Mouse (Mus musculus) MEL (cell line): Measurements from ENCODE around the gene Itpk1. TPM values are rescaled to one million over a fixed set of nuclear protein-coding genes. Genes with fewer than 3 reads are reported as not detected.

Source experiments
- DNase-seq: peaks from one replicate; pipeline ENCODE4 v3.0.0; 2011; ENCODE audit warnings: low read depth, low spot score
- H3K27ac ChIP-seq: 2 replicates; pipeline ENCODE4 v1.5.1; 2012; ENCODE audit warnings: low read depth, mild to moderate bottlenecking, control low read depth, low read length, moderate library complexity; ENCODE audit not compliant: control insufficient read depth
- H3K27me3 ChIP-seq, 2 experiments: fragments of 150-350 bp in 1 of 2; sonication (generic) in 1 of 2; 2 replicates each; pipeline ENCODE4 v1.6.1; 2012; ENCODE audit warnings: low read length in 2 of 2, mild to moderate bottlenecking in 2 of 2, improper control_type of control experiment in 1 of 2, moderate library complexity in 1 of 2; ENCODE audit not compliant: insufficient read depth in 2 of 2, control insufficient read depth in 1 of 2
- H3K36me3 ChIP-seq, 2 experiments: 2 replicates each; pipeline ENCODE4 v1.6.1; 2012 to 2014; ENCODE audit warnings: low read length in 2 of 2, improper control_type of control experiment in 1 of 2, inconsistent platforms in 1 of 2, mild to moderate bottlenecking in 1 of 2; ENCODE audit not compliant: insufficient read depth in 2 of 2, control insufficient read depth in 1 of 2
- H3K4me1 ChIP-seq, 2 experiments: fragments of 150-350 bp in 1 of 2; sonication (generic) in 1 of 2; 2 replicates each; pipeline ENCODE4 v1.6.1; 2012; ENCODE audit warnings: low read length in 2 of 2, improper control_type of control experiment in 1 of 2, mild to moderate bottlenecking in 1 of 2; ENCODE audit not compliant: insufficient read depth in 2 of 2, control insufficient read depth in 1 of 2
- H3K4me3 ChIP-seq, 2 experiments: fragments of 150-350 bp in 1 of 2; sonication (generic) in 1 of 2; 2 replicates each; pipeline ENCODE4 v1.5.1; 2012; ENCODE audit warnings: low read depth in 2 of 2, low read length in 2 of 2, mild to moderate bottlenecking in 2 of 2, moderate library complexity in 2 of 2, control low read depth in 1 of 2, improper control_type of control experiment in 1 of 2; ENCODE audit not compliant: control insufficient read depth in 1 of 2, insufficient read depth in 1 of 2
- H3K79me2 ChIP-seq: 2 replicates; pipeline ENCODE4 v1.6.1; 2012; ENCODE audit warnings: mild to moderate bottlenecking, low read length, moderate library complexity; ENCODE audit not compliant: control insufficient read depth, poor library complexity, insufficient read depth
- H3K9ac ChIP-seq: 2 replicates; pipeline ENCODE4 v1.6.1; 2012; ENCODE audit warnings: low read depth, mild to moderate bottlenecking, control low read depth, low read length, moderate library complexity; ENCODE audit not compliant: control insufficient read depth, poor library complexity, severe bottlenecking
- H3K9me3 ChIP-seq: fragments of 150-350 bp; sonication (generic); replicated peaks from 2 replicates; pipeline ENCODE4 v1.6.1; 2012; ENCODE audit warnings: mild to moderate bottlenecking, low read length, improper control_type of control experiment, moderate library complexity; ENCODE audit not compliant: insufficient read depth
- CHD2 ChIP-seq: IDR thresholded peaks from 2 replicates; pipeline ENCODE4 v1.6.1; 2011; ENCODE audit warnings: low read length, improper control_type of control experiment
- ELF1 ChIP-seq: IDR thresholded peaks from 2 replicates; pipeline ENCODE4 v1.6.1; 2014; ENCODE audit warnings: low read depth, mild to moderate bottlenecking, inconsistent platforms, low read length, improper control_type of control experiment, moderate library complexity
- EP300 ChIP-seq, 2 experiments: IDR thresholded peaks; 2 replicates each; pipeline ENCODE4 v1.6.1; 2011; ENCODE audit warnings: improper control_type of control experiment in 2 of 2, low read length in 2 of 2, low read depth in 1 of 2, mild to moderate bottlenecking in 1 of 2
- ETS1 ChIP-seq: IDR thresholded peaks from 2 replicates; pipeline ENCODE4 v1.6.1; 2012; ENCODE audit warnings: low read depth, mild to moderate bottlenecking, inconsistent platforms, low read length, improper control_type of control experiment, moderate library complexity
- GATA1 ChIP-seq: IDR thresholded peaks from 2 replicates; pipeline ENCODE4 v1.6.1; 2011; ENCODE audit warnings: low read depth, low read length, improper control_type of control experiment
- MAFK ChIP-seq: IDR thresholded peaks from 2 replicates; pipeline ENCODE4 v1.6.1; 2011; ENCODE audit warnings: low read depth, mild to moderate bottlenecking, low read length, improper control_type of control experiment, borderline replicate concordance
- MAZ ChIP-seq: IDR thresholded peaks from 2 replicates; pipeline ENCODE4 v1.6.1; 2012; ENCODE audit warnings: low read depth, mild to moderate bottlenecking, inconsistent platforms, low read length, improper control_type of control experiment
- MXI1 ChIP-seq: IDR thresholded peaks from 2 replicates; pipeline ENCODE4 v1.6.1; 2011; ENCODE audit warnings: mild to moderate bottlenecking, low read depth, low read length, improper control_type of control experiment
- MYB ChIP-seq: IDR thresholded peaks from 2 replicates; pipeline ENCODE4 v1.6.1; 2011; ENCODE audit warnings: mild to moderate bottlenecking, low read depth, low read length, improper control_type of control experiment
- NELFE ChIP-seq: IDR thresholded peaks from 2 replicates; pipeline ENCODE4 v1.6.1; 2011; ENCODE audit warnings: low read depth, low read length, improper control_type of control experiment
- NRF1 ChIP-seq: IDR thresholded peaks from 2 replicates; pipeline ENCODE4 v1.6.1; 2014; ENCODE audit warnings: low read depth, mild to moderate bottlenecking, inconsistent platforms, low read length, improper control_type of control experiment, moderate library complexity; ENCODE audit not compliant: poor library complexity, insufficient read depth, severe bottlenecking
- POLR2A ChIP-seq, 2 experiments: IDR thresholded peaks; 2 replicates each; pipeline ENCODE4 v1.6.1; 2011 to 2012; ENCODE audit warnings: low read length in 2 of 2, mild to moderate bottlenecking in 2 of 2, control low read depth in 1 of 2, improper control_type of control experiment in 1 of 2, low read depth in 1 of 2, moderate library complexity in 1 of 2; ENCODE audit not compliant: control insufficient read depth in 1 of 2, insufficient read depth in 1 of 2, poor library complexity in 1 of 2
- POLR2AphosphoS5 ChIP-seq: IDR thresholded peaks from 2 replicates; pipeline ENCODE4 v1.6.1; 2012; ENCODE audit warnings: low read depth, borderline replicate concordance, mild to moderate bottlenecking, inconsistent platforms, low read length, moderate library complexity, mixed read lengths
- SIN3A ChIP-seq: IDR thresholded peaks from 2 replicates; pipeline ENCODE4 v1.6.1; 2012; ENCODE audit warnings: low read length, improper control_type of control experiment, inconsistent platforms
- TAL1 ChIP-seq: IDR thresholded peaks from 2 replicates; pipeline ENCODE4 v1.6.1; 2012; ENCODE audit warnings: mild to moderate bottlenecking, inconsistent platforms, low read length, moderate library complexity, mixed read lengths
- TCF12 ChIP-seq: IDR thresholded peaks from 2 replicates; pipeline ENCODE4 v1.6.1; 2014; ENCODE audit warnings: low read depth, mild to moderate bottlenecking, inconsistent platforms, low read length, improper control_type of control experiment, moderate library complexity
- UBTF ChIP-seq: IDR thresholded peaks from 2 replicates; pipeline ENCODE4 v1.6.1; 2012; ENCODE audit warnings: low read depth, mild to moderate bottlenecking, inconsistent platforms, low read length, improper control_type of control experiment, moderate library complexity, borderline replicate concordance; ENCODE audit not compliant: insufficient read depth
- USF1 ChIP-seq: IDR thresholded peaks from 2 replicates; pipeline ENCODE4 v1.6.1; 2014; ENCODE audit warnings: low read depth, mild to moderate bottlenecking, inconsistent platforms, low read length, improper control_type of control experiment, moderate library complexity
- USF2 ChIP-seq, 2 experiments: IDR thresholded peaks; 2 replicates each; pipeline ENCODE4 v1.6.1; 2011 to 2012; ENCODE audit warnings: improper control_type of control experiment in 2 of 2, low read length in 2 of 2, borderline replicate concordance in 1 of 2, inconsistent platforms in 1 of 2, low read depth in 1 of 2, mild to moderate bottlenecking in 1 of 2; ENCODE audit not compliant: insufficient read depth in 1 of 2
- ZC3H11A ChIP-seq: IDR thresholded peaks from 2 replicates; pipeline ENCODE4 v1.6.1; 2012; ENCODE audit warnings: low read depth, mild to moderate bottlenecking, inconsistent platforms, low read length, improper control_type of control experiment
- ZKSCAN1 ChIP-seq: IDR thresholded peaks from 2 replicates; pipeline ENCODE4 v1.6.1; 2012; ENCODE audit warnings: low read depth, mild to moderate bottlenecking, inconsistent platforms, low read length, improper control_type of control experiment, moderate library complexity
- ZMIZ1 ChIP-seq: IDR thresholded peaks from 2 replicates; pipeline ENCODE4 v1.6.1; 2012; ENCODE audit warnings: low read depth, mild to moderate bottlenecking, inconsistent platforms, low read length, improper control_type of control experiment, moderate library complexity
- polyA plus RNA-seq, 2 experiments: library from polyadenylated mRNA; stranded (reverse) in 1 of 2; unstranded in 1 of 2; fragments of >175 nt in 1 of 2; fragments of >200 nt in 1 of 2; gene quantifications; 2 replicates each; pipeline versions ENCODE4 v1.2.1 to v1.2.4; 2012; ENCODE audit warnings: low replicate concordance in 2 of 2, low read depth in 1 of 2; ENCODE audit not compliant: insufficient read length in 2 of 2, insufficient read depth in 1 of 2, missing spikeins in 1 of 2
- total RNA-seq: library from RNA; depleted of rRNA; stranded (reverse); fragments of 300-350 nt; gene quantifications from 2 replicates; pipeline ENCODE4 v1.2.3, GENCODE M21; 2012

The Itpk1 gene
- total and polyA plus RNA-seq, 3 experiments = 12.0 to 25.7 TPM; not detected in 1

GRCm38 (mm10) chr12:102565086-102565485 lies 139.6 kb downstream of the Itpk1 start:
- no peak overlapping the region for H3K4me3 ChIP-seq
- TF ChIP-seq TAL1 (no peak), USF1 (no peak), CHD2 (no peak), NRF1 (no peak), EP300 (IDR thresholded peaks at IDR 0.05; ENCODE audit: low read depth in 1 of 2, low read length in 2 of 2) (no peak), MAFK (no peak), ZKSCAN1 (no peak), ETS1 (no peak), NELFE (no peak), TCF12 (no peak), UBTF (no peak), MAZ (no peak), ZC3H11A (no peak), POLR2AphosphoS5 (no peak), USF2 (IDR thresholded peaks at IDR 0.05; ENCODE audit: borderline replicate concordance in 1 of 2, insufficient read depth in 1 of 2, low read depth in 1 of 2, low read length in 2 of 2) (no peak), MYB (no peak), POLR2A (IDR thresholded peaks at IDR 0.05; ENCODE audit: control insufficient read depth in 1 of 2, insufficient read depth in 1 of 2, low read depth in 1 of 2, low read length in 2 of 2, poor library complexity in 1 of 2) (no peak)
- TF ChIP-seq, all 39 proteins: peak for 0
- H3K4me1 ChIP-seq = peaks cover 0 to 5% of the 10 kb centered on the region in 2 experiments; a peak in 2 of 4 replicates
- H3K9me3 ChIP-seq = no peaks in the 10 kb centered on the region
- H3K36me3 ChIP-seq = no peaks in the 10 kb centered on the region
- H3K9ac ChIP-seq = no peak overlapping the region
- H3K27me3 ChIP-seq = no peaks in the 10 kb centered on the region
- no peak overlapping the region for H3K27ac ChIP-seq
- H3K79me2 ChIP-seq = no peaks in the 10 kb centered on the region
- peak; percentile 25 for DNase-seq

GRCm38 (mm10) chr12:102557372-102557771 lies 147.4 kb downstream of the Itpk1 start:
- no peak overlapping the region for H3K9ac ChIP-seq
- H3K4me3 ChIP-seq = no peak overlapping the region
- H3K79me2 ChIP-seq = no peaks in the 10 kb centered on the region
- no peak for DNase-seq
- H3K27ac ChIP-seq = no peak overlapping the region
- no peaks in the 10 kb centered on the region for H3K36me3 ChIP-seq
- no peaks in the 10 kb centered on the region for H3K9me3 ChIP-seq
- peaks cover 0 to 2% of the 10 kb centered on the region in 2 experiments; a peak in 1 of 4 replicates for H3K27me3 ChIP-seq
- no peak for TF ChIP-seq ELF1
- TF ChIP-seq GATA1 = no peak
- no peak for TF ChIP-seq ZKSCAN1
- TF ChIP-seq SIN3A = no peak
- no peak for TF ChIP-seq MXI1
- no peak for TF ChIP-seq ZMIZ1
- TF ChIP-seq UBTF = no peak
- TF ChIP-seq TAL1 = no peak
- H3K4me1 ChIP-seq = no peaks in the 10 kb centered on the region
